Mouse (Mus musculus): ENCODE results near the gene Fbxo3. TPM values are rescaled to one million over a fixed set of nuclear protein-coding genes. Genes with fewer than 3 reads are reported as not detected.
"Not testable (repeated sequence)": the region's sequence is repeated elsewhere in the genome, so short reads cannot be mapped to it uniquely, and the experiment has no call there.

The Fbxo3 gene
- total RNA-seq (2014; rRNA removed) (93.9 and 95.9 TPM in 2 replicates), polyA plus RNA-seq (2012; rRNA removed) (32.5 and 32.7 TPM in 2 replicates)

GRCm38 (mm10) chr2:104027458-104028138, at the start of gene Fbxo3:
Gene Fbxo3, plus strand, starts transcription at chr2:104027721.
- Histone ChIP-seq H3K4me3 (ENCODE audit: insufficient read depth, low read depth, low read length) (peak within 1 kb of the TSS; percentile 98), H3K79me2 (ENCODE audit: control insufficient read depth, insufficient read depth, low read length) (peaks cover 14% of the 10 kb centered on the region), H3K36me3 (ENCODE audit: control insufficient read depth, insufficient read depth, low read length) (peaks cover 13% of the 10 kb centered on the region), H3K27me3 (ENCODE audit: control insufficient read depth, insufficient read depth, low read length) (no peaks in the 10 kb centered on the region), H3K27ac (replicated peaks; ENCODE audit: insufficient read depth, low read depth, low read length) (peak within 1 kb of the TSS; percentile 99), H3K4me1 (ENCODE audit: control insufficient read depth, insufficient read depth, low read length) (peaks cover 8% of the 10 kb centered on the region), H3K9ac (ENCODE audit: low read depth, low read length) (peak within 1 kb of the TSS; percentile 92)
- TF ChIP-seq CTCF (IDR thresholded peaks at IDR 0.05; ENCODE audit: low read depth, low read length), result peak; percentile 48; the same call in 1 of the 2 replicates
- TF ChIP-seq POLR2A (IDR thresholded peaks at IDR 0.05; ENCODE audit: extremely low read depth, insufficient read depth, low read length), result peak; percentile 91
- WGBS, result 2% methylated on average over 44 of the region's 44 CpGs
- peak; percentile 51 for DNase-seq (ENCODE audit: extremely low read depth, low read depth, low spot score)

- Histone ChIP-seq H3K27me3 (ENCODE audit: control insufficient read depth, insufficient read depth, low read length) (no peaks in the 10 kb centered on the region), H3K9ac (ENCODE audit: low read depth, low read length) (no peak overlapping the region), H3K27ac (replicated peaks; ENCODE audit: insufficient read depth, low read depth, low read length) (no peak overlapping the region), H3K4me1 (ENCODE audit: control insufficient read depth, insufficient read depth, low read length) (no peaks in the 10 kb centered on the region), H3K4me3 (ENCODE audit: insufficient read depth, low read depth, low read length) (no peak overlapping the region), H3K79me2 (ENCODE audit: control insufficient read depth, insufficient read depth, low read length) (no peaks in the 10 kb centered on the region), H3K36me3 (ENCODE audit: control insufficient read depth, insufficient read depth, low read length) (no peaks in the 10 kb centered on the region)
- TF ChIP-seq CTCF (IDR thresholded peaks at IDR 0.05; ENCODE audit: low read depth, low read length), result peak; percentile 91
- TF ChIP-seq POLR2A (IDR thresholded peaks at IDR 0.05; ENCODE audit: extremely low read depth, insufficient read depth, low read length), result no peak
- DNase-seq (ENCODE audit: extremely low read depth, low read depth, low spot score), result peak; percentile 34
- WGBS, result 6% methylated on average over 5 of the region's 5 CpGs
These were observed 45.3 kb upstream of the Fbxo3 start for GRCm38 (mm10) chr2:103982250-103982649.

DNA sequence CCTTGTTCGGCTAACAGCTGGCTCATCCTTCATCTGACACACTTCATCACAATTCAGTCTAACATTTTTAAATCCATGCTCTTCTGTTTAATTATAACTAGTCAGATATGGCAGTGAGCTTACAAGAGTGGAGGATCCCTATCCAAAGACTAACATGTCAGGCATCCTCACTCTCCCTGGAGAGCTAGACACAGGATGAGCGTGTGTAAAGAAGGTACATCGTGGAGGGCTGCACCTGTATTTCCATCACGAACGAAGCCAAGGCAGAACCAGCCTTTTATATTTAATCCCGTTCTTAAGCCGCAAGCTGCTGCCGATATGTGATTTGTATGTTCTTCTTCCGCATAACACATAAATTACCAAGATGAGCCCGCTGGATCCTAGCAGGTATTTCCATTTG, 44.4 kb upstream of the Fbxo3 start:
- TF ChIP-seq CTCF (IDR thresholded peaks at IDR 0.05; ENCODE audit: low read depth, low read length), result no peak
- TF ChIP-seq POLR2A (IDR thresholded peaks at IDR 0.05; ENCODE audit: extremely low read depth, insufficient read depth, low read length), result no peak
- Histone ChIP-seq H3K36me3 (ENCODE audit: control insufficient read depth, insufficient read depth, low read length) (no peaks in the 10 kb centered on the region), H3K27ac (replicated peaks; ENCODE audit: insufficient read depth, low read depth, low read length) (no peak overlapping the region), H3K9ac (ENCODE audit: low read depth, low read length) (no peak overlapping the region), H3K4me3 (ENCODE audit: insufficient read depth, low read depth, low read length) (no peak overlapping the region), H3K27me3 (ENCODE audit: control insufficient read depth, insufficient read depth, low read length) (no peaks in the 10 kb centered on the region), H3K79me2 (ENCODE audit: control insufficient read depth, insufficient read depth, low read length) (no peaks in the 10 kb centered on the region), H3K4me1 (ENCODE audit: control insufficient read depth, insufficient read depth, low read length) (no peaks in the 10 kb centered on the region)
- 91% methylated on average over 10 of the region's 10 CpGs for WGBS
- DNase-seq (ENCODE audit: extremely low read depth, low read depth, low spot score), result no peak

DNA sequence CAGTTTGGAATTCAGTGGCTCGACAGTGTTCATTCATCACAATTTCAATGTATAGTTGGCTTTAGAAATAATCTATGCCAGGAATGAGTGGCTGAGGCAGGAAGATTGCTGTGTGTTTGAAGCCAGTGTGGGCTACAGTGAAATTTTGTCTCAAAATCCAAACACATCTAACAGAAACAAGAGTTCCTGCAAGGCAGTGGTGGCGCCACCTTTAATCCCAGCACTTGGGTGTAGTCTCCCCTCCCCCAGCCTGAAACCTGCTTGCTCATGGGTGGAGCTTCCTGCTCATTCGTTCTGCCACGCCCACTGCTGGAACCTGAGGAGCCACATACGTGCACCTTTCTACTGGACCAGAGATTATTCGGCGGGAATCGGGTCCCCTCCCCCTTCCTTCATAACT, 39.9 kb upstream of the Fbxo3 start:
- not testable (repeated sequence) for H3K36me3 ChIP-seq (ENCODE audit: control insufficient read depth, insufficient read depth, low read length); DNase-seq (ENCODE audit: extremely low read depth, low read depth, low spot score); H3K27ac ChIP-seq (replicated peaks; ENCODE audit: insufficient read depth, low read depth, low read length); H3K79me2 ChIP-seq (ENCODE audit: control insufficient read depth, insufficient read depth, low read length); H3K4me1 ChIP-seq (ENCODE audit: control insufficient read depth, insufficient read depth, low read length); H3K9ac ChIP-seq (ENCODE audit: low read depth, low read length); H3K4me3 ChIP-seq (ENCODE audit: insufficient read depth, low read depth, low read length); H3K27me3 ChIP-seq (ENCODE audit: control insufficient read depth, insufficient read depth, low read length)
- 76% methylated on average over 8 of the region's 8 CpGs for WGBS

DNA sequence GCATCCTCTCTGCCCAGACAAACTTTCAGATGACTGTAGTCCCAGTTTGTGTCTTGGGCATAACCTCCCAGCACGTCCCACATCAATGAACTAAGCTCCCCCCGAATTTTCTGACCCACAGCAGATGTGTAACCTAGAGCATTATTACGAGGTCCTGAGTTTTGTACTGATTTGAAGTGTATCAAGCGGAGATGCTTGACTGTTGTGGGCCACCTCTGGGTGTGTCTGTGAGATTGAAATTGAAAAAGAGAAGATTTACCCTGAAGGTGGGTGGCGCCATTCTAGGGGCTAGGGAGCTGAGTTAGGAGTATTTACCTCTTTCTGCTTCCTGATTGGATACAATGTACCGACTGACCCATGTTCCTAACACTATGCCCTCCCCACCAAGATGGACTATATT, 37.8 kb upstream of the Fbxo3 start:
- Histone ChIP-seq H3K4me1 (ENCODE audit: control insufficient read depth, insufficient read depth, low read length) (no peaks in the 10 kb centered on the region), H3K79me2 (ENCODE audit: control insufficient read depth, insufficient read depth, low read length) (no peaks in the 10 kb centered on the region), H3K9ac (ENCODE audit: low read depth, low read length) (no peak overlapping the region), H3K27ac (replicated peaks; ENCODE audit: insufficient read depth, low read depth, low read length) (no peak overlapping the region), H3K36me3 (ENCODE audit: control insufficient read depth, insufficient read depth, low read length) (no peaks in the 10 kb centered on the region), H3K4me3 (ENCODE audit: insufficient read depth, low read depth, low read length) (no peak overlapping the region), H3K27me3 (ENCODE audit: control insufficient read depth, insufficient read depth, low read length) (peaks cover 3% of the 10 kb centered on the region; the same call in 1 of the 2 replicates)
- 94% methylated on average over 6 of the region's 6 CpGs for WGBS
- TF ChIP-seq CTCF (IDR thresholded peaks at IDR 0.05; ENCODE audit: low read depth, low read length) (no peak), POLR2A (IDR thresholded peaks at IDR 0.05; ENCODE audit: extremely low read depth, insufficient read depth, low read length) (no peak)
- no peak for DNase-seq (ENCODE audit: extremely low read depth, low read depth, low spot score)

DNA sequence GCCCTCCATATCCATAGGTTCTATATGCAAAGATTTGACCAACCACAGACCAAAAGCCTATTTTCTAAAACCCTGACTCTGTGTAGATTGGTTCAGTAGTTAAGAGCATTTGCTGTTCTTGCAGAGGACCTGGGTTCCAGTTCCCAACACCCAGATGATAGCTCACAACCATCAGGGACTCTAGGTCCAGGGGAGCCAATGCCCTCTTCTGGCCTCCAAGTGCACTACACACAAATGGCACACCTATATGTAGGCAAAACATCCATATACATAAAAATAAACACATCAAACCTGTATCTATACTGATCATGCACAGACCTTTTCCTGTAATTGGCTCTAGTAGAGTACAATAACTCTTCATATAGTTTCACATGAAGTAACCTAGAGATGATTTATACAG, 36.2 kb upstream of the Fbxo3 start:
- H3K36me3 ChIP-seq (ENCODE audit: control insufficient read depth, insufficient read depth, low read length), result no peaks in the 10 kb centered on the region
- H3K27me3 ChIP-seq (ENCODE audit: control insufficient read depth, insufficient read depth, low read length), result peaks cover 3% of the 10 kb centered on the region; the same call in 1 of the 2 replicates
- no peak overlapping the region for H3K27ac ChIP-seq (replicated peaks; ENCODE audit: insufficient read depth, low read depth, low read length)
- TF ChIP-seq POLR2A (IDR thresholded peaks at IDR 0.05; ENCODE audit: extremely low read depth, insufficient read depth, low read length) (no peak), CTCF (IDR thresholded peaks at IDR 0.05; ENCODE audit: low read depth, low read length) (peak; percentile 4; the same call in 1 of the 2 replicates)
- no peak overlapping the region for H3K9ac ChIP-seq (ENCODE audit: low read depth, low read length)
- no peak overlapping the region for H3K4me3 ChIP-seq (ENCODE audit: insufficient read depth, low read depth, low read length)
- H3K79me2 ChIP-seq (ENCODE audit: control insufficient read depth, insufficient read depth, low read length), result no peaks in the 10 kb centered on the region
- no peaks in the 10 kb centered on the region for H3K4me1 ChIP-seq (ENCODE audit: control insufficient read depth, insufficient read depth, low read length)
- no peak for DNase-seq (ENCODE audit: extremely low read depth, low read depth, low spot score)

Measured in liver, adult 2 months (tissue).